Mouse (Mus musculus) lung, embryonic 16.5 days (tissue): ENCODE measurements around the gene Rbks. TPM values are rescaled to one million over a fixed set of nuclear protein-coding genes. Genes with fewer than 3 reads are reported as not detected.

ENCODE experiments used
- ATAC-seq: fragments of 200-750 bp; cut with Nextera tagmentation; 2 replicates; pipeline ENCODE4 v1.8.0; 2017; ENCODE audit warnings: low read depth, mild to moderate bottlenecking, moderate library complexity
- H3K27ac ChIP-seq: fragments of 300-500 bp; sonication (generic); 2 replicates; pipeline ENCODE4 v1.5.1; 2014; ENCODE audit warnings: mild to moderate bottlenecking, control low read depth, low read length
- H3K27me3 ChIP-seq: fragments of 300-500 bp; sonication (generic); 2 replicates; pipeline ENCODE4 v1.6.1; 2014; ENCODE audit warnings: low read depth, low read length, mixed read lengths; ENCODE audit not compliant: control insufficient read depth, insufficient read depth
- H3K36me3 ChIP-seq: fragments of 300-500 bp; sonication (generic); 2 replicates; pipeline ENCODE4 v1.6.1; 2014; ENCODE audit warnings: low read length; ENCODE audit not compliant: control insufficient read depth, insufficient read depth
- H3K4me1 ChIP-seq: fragments of 300-500 bp; sonication (generic); replicated peaks from 2 replicates; pipeline ENCODE4 v1.6.1; 2014; ENCODE audit warnings: low read length, mixed read lengths; ENCODE audit not compliant: control insufficient read depth, insufficient read depth
- H3K4me2 ChIP-seq: fragments of 300-500 bp; sonication (generic); 2 replicates; pipeline ENCODE4 v1.6.1; 2014; ENCODE audit warnings: low read depth, low read length, control low read depth
- H3K4me3 ChIP-seq: fragments of 300-500 bp; sonication (generic); 2 replicates; pipeline ENCODE4 v1.5.1; 2014; ENCODE audit warnings: mild to moderate bottlenecking, low read length, control low read depth
- H3K9ac ChIP-seq: fragments of 300-500 bp; sonication (generic); 2 replicates; pipeline ENCODE4 v1.6.1; 2014; ENCODE audit warnings: low read length, control low read depth
- H3K9me3 ChIP-seq: fragments of 300-500 bp; sonication (generic); 2 replicates; pipeline ENCODE4 v1.6.1; 2016; ENCODE audit warnings: low read length; ENCODE audit not compliant: control insufficient read depth
- WGBS: fragments of 180-500 bp; shearing (Covaris S2); extraction: QIAGEN DNeasy Blood & Tissue Kit; methylation state at CpG from one replicate; pipeline ENCODE4 v1.1.7; 2014; 5-methylcytosine and 5-hydroxymethylcytosine counted together
- microRNA-seq: library from miRNA; unstranded; fragments of <30 nt; microRNA quantifications from one replicate; pipeline ENCODE4, GENCODE M21; 2016
- polyA plus RNA-seq: library from polyadenylated mRNA; unstranded; fragments of >200 nt; fragmentation: Nextera tagmentation; extraction: Ambion mirVana; gene quantifications from 2 replicates; pipeline ENCODE4 v1.2.1, GENCODE M21; 2015

Rbks gene
- polyA plus RNA-seq, 1 experiment from 2014 or later, result 5.1 TPM

DNA sequence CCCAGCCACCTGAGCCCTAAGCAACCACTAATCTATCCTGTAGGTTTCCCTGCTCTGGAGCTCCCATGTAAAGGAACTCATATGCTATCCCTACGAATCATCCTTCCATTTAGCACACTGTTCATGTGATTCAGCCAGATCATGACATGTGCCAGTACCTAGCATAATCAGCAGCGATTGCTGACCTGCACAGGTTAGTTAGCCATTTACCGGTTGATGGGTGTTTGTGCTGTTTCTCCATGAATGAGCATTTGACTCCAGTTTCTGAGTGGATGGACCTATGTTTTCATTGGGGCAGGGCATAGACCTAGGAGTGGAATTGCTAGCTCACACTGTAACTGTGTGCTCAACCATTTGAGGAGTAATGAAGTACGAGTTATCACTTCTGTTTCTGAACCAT is 111.9 kb downstream of the Rbks start:
- H3K27me3 ChIP-seq, result no peaks in the 10 kb centered on the region
- no peaks in the 10 kb centered on the region for H3K36me3 ChIP-seq
- no peaks in the 10 kb centered on the region for H3K4me1 ChIP-seq
- WGBS, result 86% methylated on average over 4 of the region's 4 CpGs
- no peak overlapping the region for H3K9ac ChIP-seq
- H3K9me3 ChIP-seq, result peaks cover 5% of the 10 kb centered on the region; the same call in 1 of the 2 replicates
- ATAC-seq, result no peak
- no peak overlapping the region for H3K27ac ChIP-seq
- no peak overlapping the region for H3K4me3 ChIP-seq
- H3K4me2 ChIP-seq, result no peak overlapping the region

DNA sequence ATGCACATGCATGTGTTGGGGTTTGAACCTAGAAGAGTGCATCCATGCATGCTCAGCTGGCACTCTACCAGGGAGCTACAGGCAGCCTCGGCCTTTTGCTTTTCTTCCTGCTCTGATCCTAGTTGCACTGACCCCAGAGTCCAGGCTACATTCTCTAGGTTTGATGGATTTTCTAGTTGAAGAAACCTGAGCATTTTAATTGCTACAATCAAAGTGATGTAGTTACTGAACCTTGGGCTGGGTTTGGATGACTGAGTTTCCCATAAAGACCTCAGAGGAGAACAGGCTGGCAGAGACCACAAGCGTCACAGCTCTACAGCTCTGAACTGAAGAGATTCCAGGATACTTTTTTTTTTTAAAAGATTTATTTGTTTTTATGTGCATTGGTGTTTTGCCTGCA is 114.2 kb downstream of the Rbks start:
- peaks cover 3% of the 10 kb centered on the region; the same call in 1 of the 2 replicates for H3K9me3 ChIP-seq
- H3K4me1 ChIP-seq, result no peaks in the 10 kb centered on the region
- H3K27me3 ChIP-seq, result no peaks in the 10 kb centered on the region
- no peak overlapping the region for H3K4me3 ChIP-seq
- WGBS, result 71% methylated on average over 2 of the region's 2 CpGs
- no peak for ATAC-seq
- no peak overlapping the region for H3K4me2 ChIP-seq
- no peak overlapping the region for H3K27ac ChIP-seq
- no peak overlapping the region for H3K9ac ChIP-seq
- no peaks in the 10 kb centered on the region for H3K36me3 ChIP-seq

DNA sequence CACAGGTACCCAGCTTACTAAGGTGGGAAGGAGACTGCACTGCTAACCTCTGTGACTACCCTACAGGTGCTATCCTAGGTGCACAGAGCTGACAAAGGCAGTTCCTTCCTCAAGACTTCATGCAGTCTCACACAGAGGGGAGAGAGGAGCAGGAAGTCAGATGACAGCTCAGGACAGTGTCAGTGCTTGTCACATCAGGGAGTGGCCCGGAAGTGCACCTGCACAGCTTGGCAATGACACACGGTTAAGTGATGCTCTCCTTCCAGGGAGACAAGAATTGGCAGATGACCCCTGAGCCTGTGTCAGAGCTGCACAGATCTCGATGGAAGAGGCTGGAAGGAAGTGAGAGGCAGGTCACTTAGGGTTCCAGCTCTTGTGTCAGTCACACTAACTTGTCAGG is 115.5 kb downstream of the Rbks start:
- Histone ChIP-seq H3K4me1 (no peaks in the 10 kb centered on the region), H3K4me2 (no peak overlapping the region), H3K27ac (no peak overlapping the region), H3K4me3 (no peak overlapping the region), H3K9me3 (peaks cover 3% of the 10 kb centered on the region; the same call in 1 of the 2 replicates), H3K27me3 (no peaks in the 10 kb centered on the region), H3K36me3 (no peaks in the 10 kb centered on the region), H3K9ac (no peak overlapping the region)
- ATAC-seq, result no peak
- 57% methylated on average over 3 of the region's 3 CpGs for WGBS

DNA sequence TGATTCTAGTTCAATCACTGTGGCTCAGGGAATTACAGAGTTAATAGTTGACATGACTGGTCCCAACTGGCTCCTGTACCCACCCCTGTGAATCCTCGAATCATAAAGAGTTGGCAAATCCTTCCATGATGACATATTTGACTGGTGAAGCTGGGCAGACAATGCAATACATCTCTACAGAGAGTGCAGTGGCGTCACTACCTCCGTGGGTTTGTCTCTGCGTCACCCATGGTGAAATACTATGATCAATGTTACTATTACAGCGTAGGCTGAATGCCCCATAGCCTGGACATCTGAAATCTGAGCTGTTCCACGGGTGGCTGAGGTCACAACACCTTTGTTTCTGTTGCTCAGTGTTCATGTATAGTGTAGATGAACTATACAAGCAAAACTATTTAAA is 116.2 kb downstream of the Rbks start:
- H3K4me3 ChIP-seq, result no peak overlapping the region
- no peaks in the 10 kb centered on the region for H3K27me3 ChIP-seq
- peaks cover 3% of the 10 kb centered on the region; the same call in 1 of the 2 replicates for H3K9me3 ChIP-seq
- no peak overlapping the region for H3K9ac ChIP-seq
- 71% methylated on average over 6 of the region's 6 CpGs for WGBS
- no peaks in the 10 kb centered on the region for H3K36me3 ChIP-seq
- H3K27ac ChIP-seq, result no peak overlapping the region
- ATAC-seq, result no peak
- no peaks in the 10 kb centered on the region for H3K4me1 ChIP-seq
- H3K4me2 ChIP-seq, result no peak overlapping the region

DNA sequence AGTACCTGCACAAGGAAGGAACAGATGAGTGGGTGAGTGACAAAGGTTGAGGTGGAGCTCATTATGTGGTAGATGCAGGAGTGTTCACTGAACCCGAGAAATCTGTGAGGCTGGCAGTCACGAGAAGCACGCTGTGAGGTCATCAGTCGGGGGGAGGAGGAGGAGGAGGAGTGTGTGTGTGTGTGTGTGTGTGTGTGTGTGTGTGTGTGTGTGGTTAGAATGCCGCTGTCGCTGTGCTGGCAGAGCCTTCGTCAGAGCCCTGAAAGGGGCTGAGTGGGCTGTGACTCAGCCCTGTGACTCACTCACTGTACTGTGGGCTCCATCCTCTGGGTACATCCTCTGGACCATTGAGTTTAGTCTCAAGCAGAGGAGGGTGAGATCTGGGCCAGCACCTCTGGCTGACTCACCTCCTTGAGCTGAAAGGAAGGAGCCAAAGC is 120.9 kb downstream of the Rbks start:
- no peak overlapping the region for H3K27ac ChIP-seq
- H3K4me1 ChIP-seq, result peaks cover 3% of the 10 kb centered on the region; the same call in 1 of the 2 replicates

More for the DNA sequence above, 120.9 kb downstream of the Rbks start:
- Histone ChIP-seq H3K9ac (no peak overlapping the region), H3K9me3 (no peaks in the 10 kb centered on the region), H3K27me3 (no peaks in the 10 kb centered on the region), H3K4me3 (no peak overlapping the region), H3K4me2 (no peak overlapping the region), H3K36me3 (no peaks in the 10 kb centered on the region)
- ATAC-seq, result peak; percentile 38; the same call in 1 of the 2 replicates
- 74% methylated on average over 7 of the region's 7 CpGs for WGBS

Small RNAs within 50 kb of the gene (microRNA-seq; reads per million reads assigned to microRNA genes)
- not detected for gene Mir3473e

Other genes starting within 250 kb of the Rbks start
- 44.7 and 51.1 TPM in 2 replicates for gene Zfp512, start 245.2 kb downstream of the Rbks start, polyA plus RNA-seq
- gene 4930548H24Rik, start 211.9 kb downstream of the Rbks start, polyA plus RNA-seq, result not detected in 2 replicates
- 54.7 and 55.1 TPM in 2 replicates for gene Gpn1, start 202.9 kb downstream of the Rbks start, polyA plus RNA-seq
- gene Slc4a1ap, start 170.6 kb downstream of the Rbks start, polyA plus RNA-seq, result 23.8 and 27.2 TPM in 2 replicates
- 21.9 and 22.1 TPM in 2 replicates for gene Supt7l, start 169.8 kb downstream of the Rbks start, polyA plus RNA-seq
- gene Mrpl33, start 100.7 kb downstream of the Rbks start, polyA plus RNA-seq, result 286 and 307 TPM in 2 replicates
- gene Babam2, start 57 bp upstream of the Rbks start, polyA plus RNA-seq, result 51.9 and 52.3 TPM in 2 replicates